Mouse (Mus musculus) cerebellum, adult (tissue): ENCODE data around the gene Plch1.

Source experiments
- ATAC-seq: cut with Nextera tagmentation; 2 replicates; pipeline ENCODE4 v1.9.2; 2017; ENCODE audit warnings: mild to moderate bottlenecking, moderate library complexity, mixed read lengths; ENCODE audit not compliant: insufficient number of reproducible peaks, low FRiP score, low TSS enrichment

The Plch1 gene

DNA sequence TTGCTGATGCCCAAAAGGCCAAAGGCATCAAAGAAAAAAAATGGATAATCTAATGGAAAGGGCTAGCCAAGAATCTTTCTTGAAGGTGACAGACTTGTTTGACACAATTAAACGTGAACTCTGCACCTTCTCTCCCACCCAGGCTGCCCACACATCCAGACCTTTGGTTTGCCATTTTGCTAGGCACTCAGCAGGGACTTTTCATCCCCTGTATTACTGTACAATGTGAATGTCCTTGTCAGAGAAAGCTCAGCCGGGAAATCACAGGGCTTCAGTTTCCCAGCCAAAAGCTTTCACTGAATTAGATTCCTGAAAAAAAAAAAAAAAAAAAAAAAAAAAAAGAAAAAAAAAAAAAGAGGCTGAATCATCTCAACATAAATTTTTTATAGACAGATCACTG lies 34.2 kb downstream of the Plch1 start:
- no peak for ATAC-seq

DNA sequence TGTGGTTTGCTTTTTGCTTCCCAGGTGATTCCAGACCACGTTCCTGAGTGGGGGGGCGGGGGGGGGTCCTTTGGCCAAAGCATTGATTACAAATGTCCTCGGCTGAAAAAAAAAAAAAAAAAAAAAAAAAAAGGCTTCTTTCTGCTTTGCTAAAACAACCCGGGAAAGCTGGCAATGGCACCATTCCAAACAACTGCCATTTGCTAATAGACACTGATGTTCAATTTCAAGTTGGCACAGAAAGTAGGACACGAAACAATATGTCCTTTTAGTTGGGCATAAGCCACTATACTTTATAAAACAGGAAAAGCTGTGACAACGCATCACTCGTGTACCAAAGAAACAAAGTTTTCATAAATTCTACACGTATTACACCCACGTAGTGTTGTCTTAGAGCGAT lies 36.6 kb downstream of the Plch1 start:
- no peak for ATAC-seq

DNA sequence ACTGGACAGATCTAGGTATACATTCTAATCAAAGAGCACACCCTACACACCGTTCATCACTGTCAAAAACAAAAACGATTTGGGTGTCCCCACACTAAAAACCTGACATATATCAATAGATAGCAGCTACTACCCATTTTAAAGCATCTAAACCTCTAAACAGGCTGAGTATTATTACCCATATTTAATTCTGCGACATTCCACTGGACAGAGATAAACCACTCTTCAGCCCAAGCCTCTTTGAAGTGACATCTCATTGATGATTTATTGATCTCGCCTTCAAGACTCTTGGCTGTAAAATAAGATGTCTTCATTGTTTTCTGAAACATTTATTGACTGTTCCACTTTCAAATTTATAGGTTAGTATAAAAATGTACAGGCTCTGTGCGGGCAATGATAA lies 46.4 kb downstream of the Plch1 start:
- no peak for ATAC-seq

DNA sequence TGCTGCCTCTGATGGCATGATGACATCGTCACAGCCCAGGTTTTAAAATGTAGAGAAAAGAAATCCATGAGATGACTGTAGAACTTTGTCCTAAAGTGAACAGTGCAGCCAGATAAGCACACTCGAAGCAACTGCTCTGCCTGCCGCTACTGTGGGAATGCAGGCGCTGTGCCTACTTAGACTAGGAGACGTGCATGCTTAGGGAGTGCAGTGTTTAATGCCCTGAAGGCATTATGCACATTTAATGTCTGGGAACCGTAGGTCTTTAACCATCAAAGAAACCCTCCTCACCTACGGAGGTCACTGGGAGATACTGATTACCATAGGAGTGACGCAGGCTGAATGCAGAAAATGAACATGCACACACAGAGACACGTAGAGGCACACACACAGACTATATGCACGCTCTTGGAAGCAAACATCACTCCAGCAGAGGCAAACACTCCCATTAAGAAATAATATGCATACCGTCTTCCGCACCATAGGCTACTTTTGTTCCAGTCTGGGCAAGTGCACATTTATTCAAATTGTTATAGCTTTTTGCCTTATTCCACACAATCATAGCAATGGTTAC lies 48.1 kb downstream of the Plch1 start:
- ATAC-seq = no peak

DNA sequence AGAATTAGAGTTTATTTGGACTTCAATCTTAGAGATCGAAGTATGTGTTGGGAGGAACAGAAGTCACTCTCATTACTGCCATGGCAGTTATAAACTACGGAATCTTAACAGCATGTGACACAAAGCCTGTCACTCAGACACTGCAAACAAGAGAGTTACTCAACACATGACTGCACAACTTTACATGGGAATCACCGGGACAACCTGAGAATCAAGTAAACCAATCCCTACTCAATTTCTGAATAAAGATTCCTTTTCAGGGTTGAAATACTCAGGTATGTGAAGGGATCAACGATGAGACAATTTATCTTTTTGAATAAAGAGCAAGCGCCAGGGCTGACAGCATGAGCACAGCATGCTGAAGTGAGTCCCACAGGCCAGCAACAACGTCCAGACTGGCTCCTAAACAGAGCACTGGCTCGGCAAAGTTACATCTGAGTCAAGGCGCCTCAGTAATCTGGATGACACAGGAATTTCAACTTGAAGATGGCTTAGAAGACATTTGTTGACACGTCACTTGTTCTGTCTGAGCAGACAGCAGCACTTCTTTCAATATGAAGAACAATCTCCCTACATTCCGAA lies 49.4 kb downstream of the Plch1 start:
- ATAC-seq = no peak

DNA sequence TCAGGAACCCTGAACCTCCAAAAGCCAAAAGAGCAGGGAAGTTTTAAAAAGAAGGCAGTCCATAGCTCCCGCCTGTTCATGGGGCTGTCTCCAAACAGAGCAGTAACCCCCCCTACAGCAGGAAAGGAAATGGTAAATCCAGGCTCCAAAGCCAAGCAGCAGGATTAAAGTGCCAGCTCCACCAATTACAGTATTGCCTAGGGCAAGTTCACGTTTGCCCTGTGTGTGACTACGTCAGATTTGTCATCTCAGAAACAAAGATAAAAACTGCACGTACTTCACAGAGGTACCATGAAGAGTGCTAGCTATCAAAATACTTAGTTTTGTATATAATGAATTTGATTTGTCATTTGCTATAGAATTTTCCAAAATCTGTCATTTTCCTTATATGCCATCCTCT lies 55.1 kb downstream of the Plch1 start:
- ATAC-seq = no peak

DNA sequence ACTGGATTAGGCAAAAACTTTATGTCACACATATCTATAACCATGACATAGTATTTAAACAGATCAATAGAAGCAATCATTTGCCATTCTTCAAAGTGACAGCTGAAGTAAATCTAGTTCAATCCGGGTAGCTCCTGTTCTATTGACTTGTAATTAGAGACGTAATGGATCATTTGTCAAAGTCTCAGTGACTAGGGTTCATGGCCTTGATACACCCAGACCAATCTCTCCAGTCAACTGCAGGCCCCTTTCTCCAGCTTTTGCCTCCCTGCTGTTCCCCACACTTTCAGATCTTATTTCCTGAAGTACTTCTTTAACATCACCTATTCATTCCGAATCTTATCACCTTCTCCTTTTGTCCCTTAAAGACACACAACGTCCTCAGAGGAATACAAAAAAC lies 56.8 kb downstream of the Plch1 start:
- no peak for ATAC-seq

DNA sequence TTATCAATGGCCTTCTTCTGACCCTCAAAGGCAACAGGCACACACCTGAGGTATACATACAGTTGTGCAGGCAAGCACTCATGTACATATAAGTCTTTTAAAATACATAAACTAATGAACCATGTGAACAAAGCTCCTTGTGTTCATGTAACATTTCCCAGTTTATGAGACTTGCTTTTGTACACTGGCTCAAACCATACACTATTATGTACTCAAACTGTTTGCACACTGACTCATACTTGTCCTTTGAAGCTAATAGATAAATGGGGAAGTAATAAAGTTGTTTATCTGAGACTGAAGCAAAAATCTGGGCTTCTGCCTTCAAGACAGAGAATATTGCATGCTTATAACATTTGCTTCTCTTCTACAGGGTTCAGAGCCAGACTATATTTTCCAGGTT lies 61.5 kb downstream of the Plch1 start:
- no peak for ATAC-seq

DNA sequence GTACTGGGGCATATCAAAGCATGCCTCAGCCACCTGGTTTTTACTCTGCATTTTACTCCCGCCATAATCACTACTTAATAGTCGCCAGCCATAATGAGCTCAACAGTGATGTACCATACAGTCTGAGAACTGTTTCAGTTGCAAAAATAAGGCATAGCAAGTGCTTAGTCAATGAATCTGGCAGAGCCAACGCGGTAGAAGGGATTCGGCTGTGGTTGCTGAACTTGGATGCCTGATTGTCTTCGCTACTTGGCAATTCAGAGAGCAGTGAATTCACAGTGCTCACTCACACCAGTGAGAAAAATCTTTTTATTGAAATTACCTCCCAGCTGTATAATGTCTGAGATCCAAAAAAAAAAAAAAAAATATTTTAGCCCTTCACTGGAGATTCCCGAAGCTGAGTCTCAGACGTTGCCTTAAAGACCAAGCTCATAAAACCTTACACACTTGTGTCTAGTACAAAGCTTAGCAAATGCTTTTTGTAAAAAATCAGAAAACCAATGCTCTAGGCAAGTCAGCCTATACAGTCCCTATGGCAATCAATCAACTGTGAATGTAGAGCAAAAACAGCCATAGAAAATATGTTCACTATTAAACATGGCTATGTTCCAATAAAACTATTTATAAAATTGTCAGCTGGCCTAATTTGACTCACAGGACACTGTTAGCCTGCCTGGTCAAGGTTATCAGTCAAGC lies 62.2 kb downstream of the Plch1 start:
- ATAC-seq = no peak

DNA sequence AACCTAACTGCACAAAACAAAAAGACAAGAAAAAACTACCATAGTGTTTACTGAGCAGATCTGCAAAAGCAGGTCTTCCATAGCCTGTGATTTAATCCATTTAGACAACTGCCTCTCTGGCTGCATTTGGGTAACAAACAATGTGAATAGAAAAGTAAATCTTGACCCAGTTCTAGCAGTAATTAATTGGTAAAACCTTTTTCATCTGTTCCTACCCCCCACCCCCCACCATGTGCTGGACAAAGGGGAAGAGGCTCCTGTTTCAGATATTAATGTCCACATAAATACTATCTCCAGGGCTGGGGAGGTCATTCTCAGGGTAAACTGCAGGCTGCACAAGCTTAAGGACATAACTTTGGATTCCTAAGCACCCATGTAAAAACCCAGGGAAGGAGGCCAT lies 63.5 kb downstream of the Plch1 start:
- no peak for ATAC-seq

DNA sequence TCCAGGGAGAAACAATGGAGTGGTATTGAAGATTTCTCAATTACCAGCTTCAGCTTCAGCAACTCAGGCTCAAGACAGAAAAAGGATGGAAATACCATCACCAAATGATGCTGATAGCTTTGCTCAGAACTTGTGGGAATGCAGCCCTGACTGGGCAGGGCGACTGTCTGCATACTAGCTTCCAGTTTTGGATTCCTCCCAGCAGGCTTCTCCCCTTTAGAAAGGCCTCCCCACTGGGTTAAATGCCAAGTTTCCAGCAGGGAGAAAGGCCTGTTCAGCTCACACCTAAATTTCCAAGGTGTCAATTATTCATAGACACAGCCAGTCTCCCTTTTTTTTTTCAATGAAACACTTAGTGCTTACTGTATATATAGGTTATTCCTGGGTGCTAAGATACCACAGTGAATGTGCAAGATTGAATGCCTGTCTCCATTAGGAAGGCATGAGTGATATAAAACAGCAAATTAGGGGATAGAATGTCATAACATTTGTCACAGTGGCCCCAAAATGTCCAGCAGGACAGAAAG lies 75.3 kb downstream of the Plch1 start:
- ATAC-seq = no peak

DNA sequence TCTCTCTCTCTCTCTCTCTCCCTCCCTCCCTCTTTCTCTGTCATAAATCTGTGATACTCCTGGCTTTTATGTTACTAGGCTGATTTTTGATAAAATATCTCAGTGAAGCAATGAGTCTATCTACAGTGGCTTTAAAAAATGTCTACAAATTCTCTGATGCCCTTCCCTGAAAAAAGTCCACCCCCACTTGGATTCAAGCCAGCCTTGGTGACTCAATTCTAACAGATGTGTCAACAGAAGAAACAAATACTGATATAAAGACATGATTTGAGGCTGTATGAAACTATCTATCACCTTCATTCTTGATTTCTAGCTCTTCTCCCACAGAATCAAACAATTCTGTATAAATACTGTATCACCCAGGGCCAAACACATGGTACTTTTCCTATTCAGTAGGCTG lies 76.6 kb downstream of the Plch1 start:
- ATAC-seq = no peak

DNA sequence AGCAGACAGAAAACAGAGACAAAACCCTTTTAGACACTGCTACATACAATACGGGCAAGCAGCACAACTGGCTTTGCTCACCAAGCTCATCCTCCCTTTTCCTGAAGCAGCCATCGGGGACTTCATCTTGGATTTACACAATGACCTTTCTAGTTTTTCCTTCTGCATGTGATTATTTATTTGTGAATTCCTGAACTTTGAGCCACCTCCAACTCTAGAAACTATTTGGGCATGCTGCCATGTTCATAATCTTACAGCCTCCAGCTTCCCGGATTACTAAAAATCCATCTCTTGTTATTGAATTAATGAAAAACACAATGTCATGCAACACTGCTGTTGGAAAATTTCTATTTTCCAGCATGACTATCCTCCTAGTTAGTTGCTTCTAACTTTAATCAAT lies 84.1 kb downstream of the Plch1 start:
- no peak for ATAC-seq

DNA sequence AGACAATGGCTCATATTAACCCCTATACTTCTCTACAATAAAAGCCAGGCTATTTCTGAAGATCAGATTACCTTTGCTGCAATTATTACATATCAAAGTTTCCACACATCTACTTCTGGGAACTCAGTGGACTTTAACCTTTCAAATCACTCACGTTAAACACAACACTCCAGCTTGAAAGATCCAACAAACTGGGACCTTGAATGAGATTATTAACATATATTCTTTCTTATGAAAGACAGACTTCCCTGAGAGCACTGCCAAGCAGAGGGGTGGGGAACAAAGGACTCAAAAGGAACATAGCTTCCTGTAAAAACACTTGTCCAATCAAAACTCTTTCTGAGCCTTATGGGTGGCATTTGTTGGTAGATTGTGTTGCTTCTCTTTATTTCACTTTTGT lies 85.1 kb downstream of the Plch1 start:
- no peak for ATAC-seq

DNA sequence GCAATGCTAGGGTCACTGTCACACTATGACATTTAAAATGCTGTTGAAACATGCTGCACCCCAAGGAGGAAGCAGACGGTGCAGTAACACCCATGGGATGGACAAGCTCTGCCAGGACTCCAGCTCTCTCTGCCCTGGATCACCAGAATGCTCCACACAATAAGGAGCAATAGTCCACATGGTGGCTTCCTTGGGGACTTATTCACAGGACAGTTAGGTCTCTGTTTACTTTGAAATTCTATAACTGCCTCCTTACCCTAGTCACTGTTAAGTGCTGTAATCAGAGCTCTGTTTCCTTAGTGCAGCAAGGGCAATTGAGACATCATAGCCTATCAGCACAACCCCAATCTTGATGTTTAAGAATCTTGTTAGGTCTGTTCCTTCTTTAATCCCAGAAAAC lies 92.4 kb downstream of the Plch1 start:
- no peak for ATAC-seq

DNA sequence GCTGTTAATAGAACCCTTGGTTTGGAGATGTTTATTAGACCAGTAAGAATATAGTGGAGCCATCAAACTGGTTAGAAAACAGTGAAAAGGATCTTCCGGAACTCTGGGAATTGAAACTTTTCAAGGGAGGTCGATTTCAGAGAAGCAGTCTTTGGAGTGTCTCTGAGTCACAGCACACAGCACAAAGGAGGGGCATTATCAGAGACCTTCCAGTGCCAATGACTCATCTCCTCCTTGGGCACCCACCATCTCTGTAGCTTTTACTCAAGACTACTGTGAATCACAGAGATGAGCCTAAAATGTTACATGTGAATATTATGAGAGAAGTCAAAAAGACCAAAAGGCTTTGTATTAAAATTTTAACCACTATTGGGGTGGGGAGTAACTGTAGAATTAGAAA lies 93.8 kb downstream of the Plch1 start:
- no peak for ATAC-seq

DNA sequence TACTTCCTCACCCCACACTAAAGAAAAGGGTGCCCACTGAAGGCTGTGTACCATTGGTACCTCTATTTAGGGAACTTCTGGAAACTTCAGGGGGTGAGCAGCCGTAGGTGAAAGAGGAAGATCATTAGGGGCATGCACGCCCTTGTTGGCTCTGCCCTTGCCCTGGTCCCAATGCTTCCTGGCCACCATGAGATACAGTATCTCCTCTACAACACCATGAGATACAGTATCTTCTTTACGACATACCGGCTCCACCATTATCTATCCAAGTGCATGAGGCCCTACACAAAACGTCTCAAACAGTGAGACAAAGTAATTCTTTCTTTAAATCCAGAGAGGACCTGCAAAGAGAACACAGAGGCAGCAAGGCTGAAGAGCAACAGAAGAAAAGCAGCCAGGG lies 98.6 kb downstream of the Plch1 start:
- ATAC-seq = no peak

DNA sequence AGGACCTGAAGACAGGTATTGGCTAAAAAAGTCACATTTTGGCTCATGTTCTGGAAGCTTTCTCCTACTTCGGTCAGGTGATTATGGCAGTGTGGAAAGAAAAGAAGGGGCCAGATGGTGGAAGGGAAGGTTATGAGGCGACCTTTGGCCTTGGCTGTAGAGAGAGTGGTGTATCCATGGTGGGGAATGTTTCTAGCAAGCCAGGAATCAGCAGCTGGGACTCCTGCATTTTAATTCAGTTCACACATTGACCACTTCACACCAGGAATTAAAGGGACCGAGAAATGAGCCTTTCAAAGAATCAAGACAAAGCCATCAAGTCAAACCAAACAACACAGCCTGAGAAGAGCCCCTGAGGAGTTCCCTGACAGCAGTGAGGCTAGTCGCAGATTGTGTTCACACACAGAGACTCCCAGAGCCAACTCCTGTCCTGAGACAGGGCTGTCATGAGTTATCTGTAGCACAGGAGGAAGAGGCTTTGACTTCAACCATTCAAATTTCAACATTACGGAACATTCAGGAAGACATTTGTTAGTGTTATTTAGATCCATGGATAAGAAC lies 112.4 kb downstream of the Plch1 start:
- no peak for ATAC-seq

DNA sequence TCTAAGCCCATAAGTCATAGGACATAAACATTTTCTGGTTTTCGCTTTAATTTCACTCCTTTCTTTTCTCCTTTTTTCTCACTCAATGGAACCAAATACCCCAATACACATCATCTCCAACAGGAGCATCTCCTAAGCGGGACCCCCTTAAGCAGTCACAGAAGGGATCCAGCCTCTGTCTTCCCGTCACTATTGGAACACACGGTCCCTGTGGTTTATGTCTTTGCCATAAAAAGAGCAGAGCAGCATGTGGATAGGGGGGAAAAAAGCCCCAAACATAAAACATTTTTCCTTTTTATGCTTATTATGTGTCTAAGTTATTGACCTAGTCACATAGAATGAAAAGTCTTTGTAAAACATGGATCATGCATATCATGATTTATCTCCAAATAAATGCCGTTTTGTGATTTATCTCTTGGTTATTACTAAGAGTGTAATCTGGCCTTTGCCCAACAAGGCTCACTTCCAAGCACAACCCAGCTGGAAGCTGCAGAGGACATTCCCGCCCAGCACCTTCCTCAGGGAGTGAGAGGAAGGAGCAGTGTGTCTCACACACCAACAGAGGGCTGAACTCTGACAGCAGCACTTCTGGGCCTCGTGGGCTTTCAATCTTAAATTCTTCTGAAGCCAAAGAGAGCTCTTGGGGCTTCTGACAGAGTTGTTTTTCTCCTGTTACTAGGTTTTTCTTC lies 126.5 kb downstream of the Plch1 start:
- ATAC-seq = no peak

DNA sequence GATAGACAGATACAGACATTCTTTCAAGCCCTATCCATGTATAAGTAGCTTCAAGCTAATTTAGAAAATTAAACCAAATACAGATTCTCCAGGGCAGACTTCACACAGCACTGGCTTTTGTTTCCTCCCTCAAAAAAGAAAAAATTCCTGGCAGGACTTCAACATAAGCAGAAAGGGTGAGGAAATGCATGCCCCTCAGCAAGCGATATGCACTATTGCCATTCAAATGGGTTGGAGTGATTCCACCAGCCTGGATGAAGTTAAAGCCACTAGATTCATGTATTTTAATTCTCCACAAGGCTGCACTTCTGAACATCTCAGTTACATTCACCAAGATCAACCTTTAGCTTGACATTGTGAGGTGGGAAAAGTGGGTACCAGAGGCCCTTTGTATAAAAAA lies 138.5 kb downstream of the Plch1 start:
- ATAC-seq = no peak

DNA sequence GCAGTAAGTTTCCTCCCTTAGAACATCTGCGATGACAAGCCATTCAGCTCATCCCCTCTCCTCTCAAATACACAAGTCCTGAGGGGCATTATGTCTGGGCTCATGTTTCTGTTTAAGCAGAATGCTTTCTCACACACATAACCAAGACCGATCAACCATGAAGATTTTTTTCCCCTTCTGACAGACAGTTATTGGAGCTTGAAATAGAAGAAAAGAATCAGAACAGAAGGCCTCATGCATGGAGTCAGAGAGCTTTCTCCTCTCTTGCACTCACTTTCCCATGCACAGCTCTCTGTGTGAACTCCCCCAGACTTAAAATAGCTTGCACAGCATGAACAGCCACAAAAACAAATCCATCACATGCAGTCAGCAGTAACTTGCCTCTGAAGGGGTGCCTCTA lies 159.2 kb downstream of the Plch1 start:
- ATAC-seq = no peak
